Mouse (Mus musculus) limb, embryonic 13.5 days (tissue): Measurements from ENCODE around the gene Map1lc3a. TPM values are rescaled to one million over a fixed set of nuclear protein-coding genes. Genes with fewer than 3 reads are reported as not detected.

ENCODE experiments used
- ATAC-seq: fragments of 200-750 bp; cut with Nextera tagmentation; 2 replicates; pipeline ENCODE4 v1.8.0; 2017; ENCODE audit warnings: low read depth, moderate number of reproducible peaks, moderate TSS enrichment; ENCODE audit not compliant: low FRiP score
- H3K27ac ChIP-seq: fragments of 300-500 bp; sonication (generic); 2 replicates; pipeline ENCODE4 v1.5.1; 2015; ENCODE audit warnings: inconsistent platforms, mild to moderate bottlenecking, moderate library complexity
- H3K27me3 ChIP-seq: fragments of 300-500 bp; sonication (generic); 2 replicates; pipeline ENCODE4 v1.6.1; 2015; ENCODE audit warnings: mild to moderate bottlenecking, inconsistent platforms
- H3K36me3 ChIP-seq: fragments of 300-500 bp; sonication (generic); 2 replicates; pipeline ENCODE4 v1.6.1; 2015; ENCODE audit warnings: inconsistent platforms, mild to moderate bottlenecking, moderate library complexity
- H3K4me1 ChIP-seq: fragments of 300-500 bp; sonication (generic); 2 replicates; pipeline ENCODE4 v1.6.1; 2015; ENCODE audit warnings: inconsistent platforms
- H3K4me2 ChIP-seq: fragments of 300-500 bp; sonication (generic); replicated peaks from 2 replicates; pipeline ENCODE4 v1.6.1; 2015; ENCODE audit warnings: inconsistent platforms, mild to moderate bottlenecking, moderate library complexity
- H3K4me3 ChIP-seq: fragments of 300-500 bp; sonication (generic); 2 replicates; pipeline ENCODE4 v1.5.1; 2015; ENCODE audit warnings: moderate library complexity, mild to moderate bottlenecking, inconsistent platforms
- H3K9ac ChIP-seq: fragments of 300-500 bp; sonication (generic); 2 replicates; pipeline ENCODE4 v1.6.1; 2015; ENCODE audit warnings: mild to moderate bottlenecking, inconsistent platforms
- H3K9me3 ChIP-seq: fragments of 300-500 bp; sonication (generic); 2 replicates; pipeline ENCODE4 v1.6.1; 2016; ENCODE audit warnings: inconsistent platforms
- WGBS: fragments of 180-500 bp; shearing (Covaris S2); methylation state at CpG from one replicate; pipeline ENCODE4 v1.1.7; 2015; 5-methylcytosine and 5-hydroxymethylcytosine counted together
- polyA plus RNA-seq: library from polyadenylated mRNA; unstranded; fragments of >200 nt; fragmentation: Nextera tagmentation; extraction: Ambion mirVana; gene quantifications from 2 replicates; pipeline ENCODE4 v1.2.1, GENCODE M21; 2015

Map1lc3a gene
- polyA plus RNA-seq, 1 experiment from 2014 or later: 213 TPM

GRCm38 (mm10) chr2:155271957-155272356 lies 4.1 kb upstream of the Map1lc3a start:
- no peaks in the 10 kb centered on the region for H3K27me3 ChIP-seq
- no peaks in the 10 kb centered on the region for H3K36me3 ChIP-seq
- WGBS: 84% methylated on average over 6 of the region's 6 CpGs
- peaks cover 6% of the 10 kb centered on the region for H3K4me1 ChIP-seq
- no peak for ATAC-seq
- no peak overlapping the region for H3K27ac ChIP-seq
- no peak overlapping the region for H3K4me3 ChIP-seq
- H3K9me3 ChIP-seq: no peaks in the 10 kb centered on the region
- no peak overlapping the region for H3K9ac ChIP-seq
- no peak overlapping the region for H3K4me2 ChIP-seq

DNA sequence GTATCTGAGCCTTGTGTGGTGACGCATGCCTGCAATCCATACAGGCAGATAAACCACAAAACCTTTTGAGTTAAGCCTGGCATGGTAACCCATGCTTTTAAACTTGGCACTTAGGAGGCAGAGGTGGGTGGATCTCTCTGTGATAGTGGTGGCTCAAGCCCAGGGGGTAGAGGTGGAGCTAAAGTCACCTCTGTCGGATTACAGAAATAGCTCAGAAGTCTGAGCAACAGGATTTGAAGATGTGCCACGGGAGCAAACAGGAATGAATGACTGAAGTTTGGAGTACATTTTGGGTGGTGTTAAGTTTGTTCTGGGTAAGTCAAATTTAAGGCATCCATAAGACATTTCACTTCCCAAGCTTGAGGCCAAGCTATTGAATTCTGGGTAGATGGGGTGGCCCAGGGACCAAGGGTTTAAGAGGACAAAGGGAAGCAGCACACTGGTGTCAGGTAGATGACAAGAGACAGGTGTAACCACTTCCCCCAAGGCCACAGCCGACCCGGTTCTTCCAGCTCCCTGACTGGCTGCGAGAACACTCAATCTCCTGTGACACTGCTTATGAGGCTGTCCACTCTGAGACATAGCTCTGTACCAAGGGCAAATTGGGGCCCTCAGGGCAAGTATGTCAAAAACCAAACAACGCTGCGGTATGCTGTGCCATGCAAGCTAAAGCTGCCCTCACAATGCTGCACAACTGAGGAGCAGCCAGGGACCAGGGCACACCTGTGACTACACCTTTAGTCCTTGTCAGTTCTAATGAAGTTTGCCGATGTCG lies 3.5 kb upstream of the Map1lc3a start:
- Histone ChIP-seq H3K27ac (no peak overlapping the region), H3K4me1 (peaks cover 13% of the 10 kb centered on the region), H3K36me3 (0 out of 2 replicates have a peak, but pooled peaks cover under 1% of the 10 kb centered on the region), H3K9me3 (no peaks in the 10 kb centered on the region), H3K4me2 (no peak overlapping the region), H3K4me3 (no peak overlapping the region), H3K27me3 (no peaks in the 10 kb centered on the region), H3K9ac (no peak overlapping the region)
- no peak for ATAC-seq
- WGBS: 71% methylated on average over 10 of the region's 10 CpGs

- Histone ChIP-seq H3K4me1 (peaks cover 16% of the 10 kb centered on the region), H3K4me3 (no peak overlapping the region), H3K36me3 (peaks cover 11% of the 10 kb centered on the region), H3K27ac (no peak overlapping the region), H3K9ac (no peak overlapping the region), H3K9me3 (no peaks in the 10 kb centered on the region), H3K27me3 (no peaks in the 10 kb centered on the region), H3K4me2 (no peak overlapping the region)
- ATAC-seq: no peak
- WGBS: 87% methylated on average over 8 of the region's 8 CpGs
Observed at GRCm38 (mm10) chr2:155273603-155274002, 2.5 kb upstream of the Map1lc3a start.

DNA sequence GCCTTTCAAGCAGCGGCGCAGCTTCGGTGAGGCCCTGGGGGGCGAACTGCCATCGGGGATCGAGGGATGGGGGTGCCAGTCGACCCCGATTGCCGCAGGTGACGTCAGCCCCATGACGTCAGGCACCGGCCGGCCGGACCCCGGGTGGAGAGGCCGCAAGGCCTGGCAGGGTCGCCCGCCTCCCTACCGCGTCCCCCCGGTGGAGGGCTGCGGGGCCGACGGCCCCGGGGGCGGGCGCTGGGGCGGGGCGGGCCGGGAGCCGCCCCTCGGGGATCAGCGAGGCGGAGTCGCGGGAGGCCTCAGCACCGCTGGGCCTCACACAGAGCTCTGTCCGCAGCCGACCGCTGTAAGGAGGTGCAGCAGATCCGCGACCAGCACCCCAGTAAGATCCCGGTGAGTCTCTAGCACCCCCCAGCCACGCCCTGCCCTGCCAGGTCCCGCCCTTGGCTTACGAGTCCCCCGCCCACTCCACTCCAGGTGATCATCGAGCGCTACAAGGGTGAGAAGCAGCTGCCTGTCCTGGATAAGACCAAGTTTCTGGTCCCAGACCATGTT lies 601 bp downstream of the Map1lc3a start:
- peaks cover 16% of the 10 kb centered on the region for H3K4me1 ChIP-seq
- peak overlapping the region; percentile 92 for H3K9ac ChIP-seq
- WGBS: under 1% methylated on average over 48 of the region's 49 CpGs
- H3K4me3 ChIP-seq: peak overlapping the region; percentile 94
- ATAC-seq: peak; percentile 85
- H3K9me3 ChIP-seq: no peaks in the 10 kb centered on the region
- peak overlapping the region; percentile 65 for H3K4me2 ChIP-seq
- H3K36me3 ChIP-seq: peaks cover 30% of the 10 kb centered on the region
- H3K27me3 ChIP-seq: no peaks in the 10 kb centered on the region
- H3K27ac ChIP-seq: peak overlapping the region; percentile 88

- H3K4me1 ChIP-seq: peaks cover 16% of the 10 kb centered on the region
- H3K4me2 ChIP-seq: peak overlapping the region; percentile 65; the same call in 1 of the 2 replicates
- no peak for ATAC-seq
- peaks cover 34% of the 10 kb centered on the region for H3K36me3 ChIP-seq
- H3K9me3 ChIP-seq: no peaks in the 10 kb centered on the region
- WGBS: 80% methylated on average over 2 of the region's 2 CpGs
- H3K9ac ChIP-seq: no peak overlapping the region
- no peaks in the 10 kb centered on the region for H3K27me3 ChIP-seq
- no peak overlapping the region for H3K27ac ChIP-seq
- H3K4me3 ChIP-seq: peak overlapping the region; percentile 94; the same call in 1 of the 2 replicates
Observed at GRCm38 (mm10) chr2:155277721-155278120, 1.6 kb downstream of the Map1lc3a start.

DNA sequence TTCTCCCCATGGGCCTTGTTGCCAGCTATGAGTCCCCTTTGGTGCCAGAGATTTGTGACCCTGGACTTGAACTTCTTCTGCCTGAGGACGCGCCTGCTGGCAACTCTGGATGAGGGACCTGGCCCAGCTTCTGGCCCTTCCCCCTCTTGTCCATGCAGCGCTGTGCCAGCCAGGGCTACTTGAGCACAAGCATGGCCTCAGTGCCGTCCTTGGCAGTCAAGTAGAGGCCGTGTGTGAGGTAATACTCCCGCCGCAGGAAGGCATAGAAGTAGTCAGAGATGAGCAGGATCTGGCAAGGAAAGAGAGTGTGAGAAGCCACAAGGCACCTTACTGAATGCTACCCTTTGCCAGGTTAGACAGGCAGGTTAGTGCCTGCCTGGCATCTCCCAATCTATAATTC lies 2.3 kb downstream of the Map1lc3a start:
- WGBS: 96% methylated on average over 7 of the region's 7 CpGs
- peaks cover 16% of the 10 kb centered on the region for H3K4me1 ChIP-seq
- no peak overlapping the region for H3K4me2 ChIP-seq
- H3K4me3 ChIP-seq: no peak overlapping the region
- H3K9ac ChIP-seq: no peak overlapping the region
- H3K27me3 ChIP-seq: no peaks in the 10 kb centered on the region
- H3K9me3 ChIP-seq: no peaks in the 10 kb centered on the region
- H3K27ac ChIP-seq: no peak overlapping the region
- peaks cover 34% of the 10 kb centered on the region for H3K36me3 ChIP-seq
- ATAC-seq: no peak

GRCm38 (mm10) chr2:155279163-155279562 lies 3.1 kb downstream of the Map1lc3a start:
- Histone ChIP-seq H3K4me3 (no peak overlapping the region), H3K36me3 (peaks cover 39% of the 10 kb centered on the region), H3K27ac (no peak overlapping the region), H3K9me3 (no peaks in the 10 kb centered on the region), H3K9ac (no peak overlapping the region), H3K4me2 (no peak overlapping the region), H3K27me3 (no peaks in the 10 kb centered on the region), H3K4me1 (peaks cover 16% of the 10 kb centered on the region)
- no peak for ATAC-seq
- 96% methylated on average over 4 of the region's 4 CpGs for WGBS

- Histone ChIP-seq H3K4me1 (peaks cover 16% of the 10 kb centered on the region), H3K9ac (no peak overlapping the region), H3K9me3 (no peaks in the 10 kb centered on the region), H3K4me2 (no peak overlapping the region), H3K27me3 (no peaks in the 10 kb centered on the region), H3K4me3 (no peak overlapping the region), H3K36me3 (peaks cover 45% of the 10 kb centered on the region), H3K27ac (no peak overlapping the region)
- 58% methylated on average over 2 of the region's 2 CpGs for WGBS
- no peak for ATAC-seq
Observed at GRCm38 (mm10) chr2:155280116-155280515, 4.0 kb downstream of the Map1lc3a start.

GRCm38 (mm10) chr2:155283793-155284192 lies 7.7 kb downstream of the Map1lc3a start:
- H3K4me3 ChIP-seq: no peak overlapping the region
- no peak overlapping the region for H3K4me2 ChIP-seq
- no peak overlapping the region for H3K27ac ChIP-seq
- ATAC-seq: no peak
- no peaks in the 10 kb centered on the region for H3K4me1 ChIP-seq
- H3K36me3 ChIP-seq: peaks cover 38% of the 10 kb centered on the region
- WGBS: 85% methylated on average over 4 of the region's 4 CpGs
- H3K9me3 ChIP-seq: no peaks in the 10 kb centered on the region
- no peaks in the 10 kb centered on the region for H3K27me3 ChIP-seq
- H3K9ac ChIP-seq: no peak overlapping the region

DNA sequence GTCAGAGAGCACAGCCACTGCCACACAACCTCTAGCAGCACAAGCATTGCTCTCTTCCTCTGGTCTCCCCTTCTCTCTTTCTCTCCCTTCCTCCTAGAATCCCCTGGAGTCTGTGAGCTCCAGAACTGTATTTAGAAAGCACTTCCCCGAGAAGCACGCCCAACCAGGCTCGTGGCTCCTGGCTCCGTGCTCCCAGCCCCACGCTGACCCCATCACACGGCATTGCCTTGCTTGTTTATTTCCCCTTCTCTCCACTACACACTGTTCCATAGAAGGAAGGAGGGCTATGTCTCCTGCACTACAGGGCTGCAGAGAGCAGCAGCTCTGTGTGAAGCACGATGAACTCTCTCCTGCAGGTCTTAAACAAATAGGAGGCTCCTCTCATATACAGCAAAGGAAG lies 8.6 kb downstream of the Map1lc3a start:
- no peak overlapping the region for H3K4me2 ChIP-seq
- ATAC-seq: no peak
- H3K27me3 ChIP-seq: no peaks in the 10 kb centered on the region
- no peak overlapping the region for H3K27ac ChIP-seq
- no peaks in the 10 kb centered on the region for H3K9me3 ChIP-seq
- no peaks in the 10 kb centered on the region for H3K4me1 ChIP-seq
- H3K36me3 ChIP-seq: peaks cover 38% of the 10 kb centered on the region
- H3K4me3 ChIP-seq: no peak overlapping the region
- WGBS: 82% methylated on average over 7 of the region's 7 CpGs
- no peak overlapping the region for H3K9ac ChIP-seq

DNA sequence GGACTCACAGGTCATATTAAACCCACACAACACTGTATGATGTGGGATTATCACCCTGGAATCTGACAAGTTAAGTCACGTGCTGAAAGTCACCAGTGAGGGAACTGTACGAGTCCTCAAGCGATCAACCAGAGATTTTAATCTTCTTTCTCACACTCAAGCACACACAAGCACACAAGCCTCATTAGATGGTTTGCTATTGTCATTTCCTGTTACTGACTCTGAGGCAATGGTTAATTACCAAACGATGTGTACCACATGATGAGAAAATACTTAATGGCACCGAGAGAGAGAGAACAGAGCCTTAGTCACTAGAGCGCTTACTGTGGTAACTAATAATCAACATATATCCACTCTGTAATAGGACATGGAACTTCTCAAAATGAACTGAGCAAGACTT lies 9.6 kb downstream of the Map1lc3a start:
- Histone ChIP-seq H3K36me3 (peaks cover 40% of the 10 kb centered on the region), H3K9ac (no peak overlapping the region), H3K27me3 (no peaks in the 10 kb centered on the region), H3K27ac (no peak overlapping the region), H3K4me1 (no peaks in the 10 kb centered on the region), H3K4me3 (no peak overlapping the region), H3K4me2 (no peak overlapping the region), H3K9me3 (no peaks in the 10 kb centered on the region)
- no peak for ATAC-seq
- 80% methylated on average over 6 of the region's 6 CpGs for WGBS

DNA sequence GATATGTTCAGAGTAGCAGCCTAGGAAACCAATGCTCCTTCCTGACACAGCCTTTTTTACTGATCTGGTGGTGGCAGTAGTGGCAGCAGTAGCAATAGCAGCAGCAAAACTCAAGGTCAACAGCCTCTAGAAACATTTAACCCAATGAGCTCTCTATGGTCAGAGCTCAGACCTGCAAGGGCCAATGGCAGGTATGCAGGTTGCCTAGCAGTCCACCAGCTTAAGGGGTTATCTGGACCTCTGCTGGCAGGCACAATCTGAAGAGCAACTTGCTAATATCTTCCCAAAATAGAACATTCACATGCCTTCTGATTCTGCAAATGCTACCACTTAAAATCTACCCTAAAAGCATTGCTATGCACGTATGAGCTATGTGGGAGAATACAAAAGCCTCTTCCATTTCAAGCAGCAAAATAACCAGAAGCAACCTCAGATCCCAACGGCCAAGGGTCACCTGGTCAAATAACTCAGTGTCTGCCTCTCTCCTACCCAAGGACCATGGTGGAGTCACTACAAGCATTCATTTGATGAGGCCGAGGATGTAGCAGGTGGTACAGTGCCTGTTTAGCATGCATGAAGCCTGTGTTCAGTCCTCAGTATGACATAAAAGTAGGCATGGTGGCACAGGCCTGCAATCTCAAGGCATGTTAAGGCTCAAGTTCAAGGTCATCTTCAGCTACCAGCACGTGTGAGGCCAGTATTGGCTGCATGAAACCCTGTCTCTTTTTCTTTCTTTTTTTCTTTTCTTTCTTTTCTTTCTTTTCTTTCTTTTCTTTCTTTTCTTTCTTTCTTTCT lies 11.6 kb downstream of the Map1lc3a start:
- 82% methylated on average over 4 of the region's 4 CpGs for WGBS
- Histone ChIP-seq H3K4me2 (no peak overlapping the region), H3K4me3 (no peak overlapping the region), H3K4me1 (no peaks in the 10 kb centered on the region), H3K27me3 (no peaks in the 10 kb centered on the region), H3K27ac (no peak overlapping the region), H3K9me3 (no peaks in the 10 kb centered on the region), H3K9ac (no peak overlapping the region), H3K36me3 (peaks cover 52% of the 10 kb centered on the region)
- no peak for ATAC-seq
